Mouse (Mus musculus) kidney, adult 2 months (tissue): Measurements from ENCODE around the gene Tmcc1.

Experiments
- CTCF ChIP-seq: fragments of 200-500 bp; conservative IDR thresholded peaks from 2 replicates; pipeline ENCODE4 v1.5.1; 2011; ENCODE audit warnings: low read depth, mild to moderate bottlenecking, control low read depth, low read length, moderate library complexity, mixed read lengths; ENCODE audit not compliant: insufficient read depth, insufficient read length
- POLR2A ChIP-seq: fragments of 200-500 bp; IDR thresholded peaks from one replicate; pipeline ENCODE4 v1.6.1; 2011; ENCODE audit warnings: low read depth, low read length, control low read depth

- TF ChIP-seq CTCF (no peak), POLR2A (no peak)
Measured at GRCm38 (mm10) chr6:116006731-116007130, 186.6 kb downstream of the Tmcc1 start.
